Mouse (Mus musculus): ENCODE measurements around the gene Rai1.

Gene Rai1

GRCm38 (mm10) chr11:60137170-60137569, 32.4 kb downstream of the Rai1 start:
- TF ChIP-seq GATA4 (IDR thresholded peaks at IDR 0.05; ENCODE audit: insufficient replicate concordance, low read length), result no peak

GRCm38 (mm10) chr11:60139141-60139733, 34.4 kb downstream of the Rai1 start:
- TF ChIP-seq GATA4 (IDR thresholded peaks at IDR 0.05; ENCODE audit: insufficient replicate concordance, low read length), result no peak

GRCm38 (mm10) chr11:60139734-60140371, 35.0 kb downstream of the Rai1 start:
- TF ChIP-seq GATA4 (IDR thresholded peaks at IDR 0.05; ENCODE audit: insufficient replicate concordance, low read length), result no peak

- no peak for TF ChIP-seq GATA4 (IDR thresholded peaks at IDR 0.05; ENCODE audit: insufficient replicate concordance, low read length)
Measured at GRCm38 (mm10) chr11:60140586-60141284, 35.9 kb downstream of the Rai1 start.

GRCm38 (mm10) chr11:60141285-60141608, 36.4 kb downstream of the Rai1 start:
- TF ChIP-seq GATA4 (IDR thresholded peaks at IDR 0.05; ENCODE audit: insufficient replicate concordance, low read length), result no peak

- no peak for TF ChIP-seq GATA4 (IDR thresholded peaks at IDR 0.05; ENCODE audit: insufficient replicate concordance, low read length)
Measured at GRCm38 (mm10) chr11:60143086-60143485, 38.3 kb downstream of the Rai1 start.

GRCm38 (mm10) chr11:60146170-60146569, 41.4 kb downstream of the Rai1 start:
- no peak for TF ChIP-seq GATA4 (IDR thresholded peaks at IDR 0.05; ENCODE audit: insufficient replicate concordance, low read length)

- no peak for TF ChIP-seq GATA4 (IDR thresholded peaks at IDR 0.05; ENCODE audit: insufficient replicate concordance, low read length)
Measured at GRCm38 (mm10) chr11:60148591-60148990, 43.8 kb downstream of the Rai1 start.

GRCm38 (mm10) chr11:60149086-60149485, 44.3 kb downstream of the Rai1 start:
- TF ChIP-seq GATA4 (IDR thresholded peaks at IDR 0.05; ENCODE audit: insufficient replicate concordance, low read length), result no peak

- TF ChIP-seq GATA4 (IDR thresholded peaks at IDR 0.05; ENCODE audit: insufficient replicate concordance, low read length), result no peak
Measured at GRCm38 (mm10) chr11:60150677-60151076, 45.9 kb downstream of the Rai1 start.

- no peak for TF ChIP-seq GATA4 (IDR thresholded peaks at IDR 0.05; ENCODE audit: insufficient replicate concordance, low read length)
Measured at GRCm38 (mm10) chr11:60152339-60152738, 47.5 kb downstream of the Rai1 start.

- no peak for TF ChIP-seq GATA4 (IDR thresholded peaks at IDR 0.05; ENCODE audit: insufficient replicate concordance, low read length)
Measured at GRCm38 (mm10) chr11:60153936-60154335, 49.1 kb downstream of the Rai1 start.

- no peak for TF ChIP-seq GATA4 (IDR thresholded peaks at IDR 0.05; ENCODE audit: insufficient replicate concordance, low read length)
Measured at GRCm38 (mm10) chr11:60155690-60156089, 50.9 kb downstream of the Rai1 start.

GRCm38 (mm10) chr11:60158271-60158670, 53.5 kb downstream of the Rai1 start:
- no peak for TF ChIP-seq GATA4 (IDR thresholded peaks at IDR 0.05; ENCODE audit: insufficient replicate concordance, low read length)

- TF ChIP-seq GATA4 (IDR thresholded peaks at IDR 0.05; ENCODE audit: insufficient replicate concordance, low read length), result no peak
Measured at GRCm38 (mm10) chr11:60159955-60160354, 55.1 kb downstream of the Rai1 start.

GRCm38 (mm10) chr11:60160454-60161114, 55.8 kb downstream of the Rai1 start:
- TF ChIP-seq GATA4 (IDR thresholded peaks at IDR 0.05; ENCODE audit: insufficient replicate concordance, low read length), result no peak

Measured in liver, adult (tissue).